23 mouse cellular contexts compared by ENCODE assay signal in genomic region chr3:115754466-115754865, GRCm38 (mm10). TPM values are rescaled to one million over a fixed set of nuclear protein-coding genes. Genes with fewer than 3 reads are reported as not detected.
DNase-seq lines count a peak whose midpoint lies in the region; ATAC-seq lines count a peak whose summit lies in the region.
"Had no signal": no experiment of that assay in that cellular context is flagged by ENCODE, and none has a peak within 500 bp of the region (broad histone marks: within the 10 kb centered on the region; RNA-seq: fewer than 3 reads in every experiment).

No protein-coding gene starts in this region.

- H3K36me3 ChIP-seq in intestine, embryonic 15.5 days, result no peaks in the 10 kb centered on the region
- H3K36me3 ChIP-seq in intestine, embryonic 16.5 days (ENCODE audit: control insufficient read depth, insufficient read depth, low read length), result no peaks in the 10 kb centered on the region
- H3K36me3 ChIP-seq: embryonic facial prominence, embryonic 15.5 days; G1E; hindbrain, embryonic 13.5 days; liver, embryonic 15.5 days had no signal

- H3K9me3 ChIP-seq in intestine, embryonic 15.5 days, result no peaks in the 10 kb centered on the region
- H3K9me3 ChIP-seq in intestine, embryonic 16.5 days (ENCODE audit: control insufficient read depth, low read length), result no peaks in the 10 kb centered on the region
- H3K9me3 ChIP-seq: embryonic facial prominence, embryonic 15.5 days; G1E; hindbrain, embryonic 13.5 days; liver, embryonic 15.5 days had no signal

- 48% methylated on average over 8 of the region's 8 CpGs for WGBS in intestine, embryonic 15.5 days
- 43% methylated on average over 8 of the region's 8 CpGs for WGBS in intestine, embryonic 16.5 days

- no peak overlapping the region for H3K9ac ChIP-seq in intestine, embryonic 15.5 days
- no peak overlapping the region for H3K9ac ChIP-seq in intestine, embryonic 16.5 days (ENCODE audit: low read depth, low read length)
- H3K9ac ChIP-seq: embryonic facial prominence, embryonic 15.5 days; hindbrain, embryonic 13.5 days; liver, embryonic 15.5 days had no signal

- H3K27ac ChIP-seq in intestine, embryonic 15.5 days, result no peak overlapping the region
- H3K27ac ChIP-seq in intestine, embryonic 16.5 days (ENCODE audit: low read length), result no peak overlapping the region
- H3K27ac ChIP-seq: embryonic facial prominence, embryonic 15.5 days; hindbrain, embryonic 13.5 days; liver, embryonic 15.5 days had no signal

- no peak for ATAC-seq in intestine, embryonic 15.5 days
- no peak for ATAC-seq in intestine, embryonic 16.5 days
- ATAC-seq in granulocyte monocyte progenitor cell, adult 5-6 weeks (replicated peaks; ENCODE audit: poor library complexity, severe bottlenecking), result no peak
- ATAC-seq: forebrain, embryonic 16.5 days; intestine, postnatal 0 days; midbrain, embryonic 16.5 days had no signal

- 0 out of 2 replicates have a peak overlapping the region, but pooled peaks have one; percentile 19 for H3K4me2 ChIP-seq in intestine, embryonic 15.5 days (replicated peaks)
- no peak overlapping the region for H3K4me2 ChIP-seq in intestine, embryonic 16.5 days (ENCODE audit: low read depth, low read length)
- H3K4me2 ChIP-seq: embryonic facial prominence, embryonic 15.5 days; hindbrain, embryonic 13.5 days; liver, embryonic 15.5 days had no signal

- no peaks in the 10 kb centered on the region for H3K27me3 ChIP-seq in intestine, embryonic 15.5 days (replicated peaks)
- no peaks in the 10 kb centered on the region for H3K27me3 ChIP-seq in intestine, embryonic 16.5 days (replicated peaks; ENCODE audit: control insufficient read depth, insufficient read depth, low read length)
- H3K27me3 ChIP-seq: embryonic facial prominence, embryonic 15.5 days; hindbrain, embryonic 13.5 days; liver, embryonic 15.5 days had no signal

- no peak overlapping the region for H3K4me3 ChIP-seq in intestine, embryonic 15.5 days (replicated peaks)
- H3K4me3 ChIP-seq in intestine, embryonic 16.5 days (ENCODE audit: low read length), result no peak overlapping the region
- H3K4me3 ChIP-seq: embryonic facial prominence, embryonic 15.5 days; hindbrain, embryonic 13.5 days; liver, embryonic 15.5 days had no signal

- H3K4me1 ChIP-seq in intestine, embryonic 15.5 days (replicated peaks), result no peaks in the 10 kb centered on the region
- H3K4me1 ChIP-seq in intestine, embryonic 16.5 days (ENCODE audit: control insufficient read depth, insufficient read depth, low read length), result 0 out of 2 replicates have a peak, but pooled peaks cover 2% of the 10 kb centered on the region
- H3K4me1 ChIP-seq: embryonic facial prominence, embryonic 15.5 days; hindbrain, embryonic 13.5 days had no signal

- peak; percentile 39 for DNase-seq in thymus, postnatal 0 days (ENCODE audit: low spot score)
- DNase-seq in thymus, postnatal 14 days, result no peak
- peak; percentile 84 for DNase-seq in induced T-regulatory cell, adult 2 months (ENCODE audit: low read depth)
- no peak for DNase-seq in embryo, embryonic 9.5 days (ENCODE audit: extremely low spot score)
- DNase-seq: cerebellum, adult 18-20 months; cerebellum, postnatal 25 days; embryo, embryonic 11 days; gastrocnemius, postnatal 25 days; heart, postnatal 14 days; lung, postnatal 14 days; right cerebral cortex, postnatal 14 days; spleen, adult 18-20 months; thymus, adult 18-20 months had no signal

RNA-seq across cellular contexts. Expression of gene S1pr1, which starts 39.6 kb away (rescaled TPM):
- 14.6 and 16.5 TPM in 2 replicates for polyA plus RNA-seq in intestine, embryonic 15.5 days (2015; fragmentation: Nextera tagmentation; extraction: Ambion mirVana)
- polyA plus RNA-seq in intestine, embryonic 16.5 days (2015; fragmentation: Nextera tagmentation; extraction: Ambion mirVana), result 13.8 and 14.3 TPM in 2 replicates
- 12.3 and 13.2 TPM in 2 replicates for polyA plus RNA-seq in thymus, postnatal 0 days (2015; fragmentation: Nextera tagmentation; extraction: Ambion mirVana)
- 0.77 and 1.6 TPM in 2 replicates for total RNA-seq in granulocyte monocyte progenitor cell, adult 5-6 weeks (2014; fragmentation: Nextera tagmentation)
- total RNA-seq in granulocyte monocyte progenitor cell, adult 5-6 weeks (2017), result 0.26 and 1.0 TPM in 2 replicates

Comparison
In these comparisons a context has a peak if more than half of its experiments do, and no peak if none do; other contexts are left out.
1. DNase-seq: peak in thymus, postnatal 0 days (single experiment) and induced T-regulatory cell, adult 2 months (single experiment); none in thymus, postnatal 14 days (single experiment) and embryo, embryonic 9.5 days (single experiment).